Mouse (Mus musculus) limb, embryonic 15.5 days (tissue): ENCODE data around the gene Gm13271. TPM values are rescaled to one million over a fixed set of nuclear protein-coding genes. Genes with fewer than 3 reads are reported as not detected.
"Not testable (repeated sequence)": the region's sequence is repeated elsewhere in the genome, so short reads cannot be mapped to it uniquely, and the experiment has no call there.

Experiments used
- ATAC-seq: fragments of 200-750 bp; cut with Nextera tagmentation; 2 replicates; pipeline ENCODE4 v1.8.0; 2017; ENCODE audit warnings: low read depth, moderate TSS enrichment; ENCODE audit not compliant: insufficient number of reproducible peaks, low FRiP score, low TSS enrichment
- H3K27ac ChIP-seq: fragments of 300-500 bp; sonication (generic); 2 replicates; pipeline ENCODE4 v1.5.1; 2015; ENCODE audit warnings: moderate library complexity, mild to moderate bottlenecking, inconsistent platforms
- H3K27me3 ChIP-seq: fragments of 300-500 bp; sonication (generic); 2 replicates; pipeline ENCODE4 v1.6.1; 2015; ENCODE audit warnings: inconsistent platforms
- H3K36me3 ChIP-seq: fragments of 300-500 bp; sonication (generic); 2 replicates; pipeline ENCODE4 v1.6.1; 2015; ENCODE audit warnings: inconsistent platforms
- H3K4me1 ChIP-seq: fragments of 300-500 bp; sonication (generic); 2 replicates; pipeline ENCODE4 v1.6.1; 2015; ENCODE audit warnings: inconsistent platforms
- H3K4me2 ChIP-seq: fragments of 300-500 bp; sonication (generic); 2 replicates; pipeline ENCODE4 v1.6.1; 2015; ENCODE audit warnings: mild to moderate bottlenecking, inconsistent platforms
- H3K4me3 ChIP-seq: fragments of 300-500 bp; sonication (generic); 2 replicates; pipeline ENCODE4 v1.5.1; 2015; ENCODE audit warnings: mild to moderate bottlenecking, inconsistent platforms
- H3K9ac ChIP-seq: fragments of 300-500 bp; sonication (generic); 2 replicates; pipeline ENCODE4 v1.6.1; 2015; ENCODE audit warnings: inconsistent platforms
- H3K9me3 ChIP-seq: fragments of 300-500 bp; sonication (generic); 2 replicates; pipeline ENCODE4 v1.6.1; 2016; ENCODE audit warnings: inconsistent platforms
- WGBS: fragments of 180-500 bp; shearing (Covaris S2); methylation state at CpG from one replicate; pipeline ENCODE4 v1.1.7; 2015; 5-methylcytosine and 5-hydroxymethylcytosine counted together
- polyA plus RNA-seq: library from polyadenylated mRNA; unstranded; fragments of >200 nt; fragmentation: Nextera tagmentation; extraction: Ambion mirVana; gene quantifications from 2 replicates; pipeline ENCODE4 v1.2.1, GENCODE M21; 2015

The Gm13271 gene
- polyA plus RNA-seq, 1 experiment from 2014 or later: not detected

- ATAC-seq, H3K4me2 ChIP-seq, H3K27me3 ChIP-seq, H3K27ac ChIP-seq, H3K4me1 ChIP-seq, H3K4me3 ChIP-seq, H3K36me3 ChIP-seq, H3K9me3 ChIP-seq, H3K9ac ChIP-seq: not testable (repeated sequence)
- WGBS: 13% methylated on average over 5 of the region's 7 CpGs
Observed at GRCm38 (mm10) chr4:88799365-88799764, 44.7 kb downstream of the Gm13271 start, which contains the start of gene Gm13285. Gene Gm13285, plus strand, starts transcription at chr4:88799665.

GRCm38 (mm10) chr4:88802954-88803353 lies 48.3 kb downstream of the Gm13271 start, which contains the start of gene Gm13287:
Gene Gm13287, plus strand, starts transcription at chr4:88803254.
- not testable (repeated sequence) for H3K36me3 ChIP-seq, H3K4me1 ChIP-seq, H3K27me3 ChIP-seq, H3K4me2 ChIP-seq, H3K9ac ChIP-seq, H3K27ac ChIP-seq, ATAC-seq, H3K4me3 ChIP-seq, H3K9me3 ChIP-seq
- WGBS: no CpG with 5 or more reads among the region's 29 CpGs

Other genes starting within 250 kb of the Gm13271 start
- gene Ifnb1, start 232.1 kb upstream of the Gm13271 start, polyA plus RNA-seq: not detected in 2 replicates
- gene Ifna15, start 196.6 kb upstream of the Gm13271 start, polyA plus RNA-seq: not detected in 2 replicates
- gene Ifna14, start 183.1 kb upstream of the Gm13271 start, polyA plus RNA-seq: not detected in 2 replicates
- gene Ifna9, start 162.5 kb upstream of the Gm13271 start, polyA plus RNA-seq: not detected in 2 replicates
- gene Ifna12, start 151.5 kb upstream of the Gm13271 start, polyA plus RNA-seq: not detected in 2 replicates
- gene C87499, start 120.5 kb upstream of the Gm13271 start, polyA plus RNA-seq: not detected in 2 replicates
- not detected in 2 replicates for gene Ifna13, start 110.4 kb upstream of the Gm13271 start, polyA plus RNA-seq
- gene Ifna16, start 77.9 kb upstream of the Gm13271 start, polyA plus RNA-seq: not detected in 2 replicates
- not detected in 2 replicates for gene Ifna2, start 71.0 kb upstream of the Gm13271 start, polyA plus RNA-seq
- gene Ifnab, start 63.5 kb upstream of the Gm13271 start, polyA plus RNA-seq: not detected in 2 replicates
- gene Gm26566, start 33.1 kb upstream of the Gm13271 start, polyA plus RNA-seq: 0.56 and 1.1 TPM in 2 replicates
- gene Klhl9, start 32.4 kb upstream of the Gm13271 start, polyA plus RNA-seq: 93.3 and 105 TPM in 2 replicates
- gene Gm13283, start 5.3 kb downstream of the Gm13271 start, polyA plus RNA-seq: 0.36 and 0.60 TPM in 2 replicates
- 0.76 and 0.87 TPM in 2 replicates for gene Gm13290, start 19.0 kb downstream of the Gm13271 start, polyA plus RNA-seq
- not detected in 2 replicates for gene Gm13289, start 22.1 kb downstream of the Gm13271 start, polyA plus RNA-seq
- gene Gm13272, start 25.0 kb downstream of the Gm13271 start, polyA plus RNA-seq: not detected in 2 replicates
- gene Ifnz, start 27.3 kb downstream of the Gm13271 start, polyA plus RNA-seq: 0.26 and 0.37 TPM in 2 replicates
- not detected in 2 replicates for gene Gm13276, start 30.8 kb downstream of the Gm13271 start, polyA plus RNA-seq
- gene Gm13277, start 33.8 kb downstream of the Gm13271 start, polyA plus RNA-seq: not detected in 2 replicates
- gene Gm13278, start 36.7 kb downstream of the Gm13271 start, polyA plus RNA-seq: not detected in 2 replicates
- not detected in 2 replicates for gene Gm13275, start 39.6 kb downstream of the Gm13271 start, polyA plus RNA-seq
- not detected in 2 replicates for gene Gm13279, start 42.5 kb downstream of the Gm13271 start, polyA plus RNA-seq
- 0.93 and 1.4 TPM in 2 replicates for gene Gm13285, start 44.8 kb downstream of the Gm13271 start, polyA plus RNA-seq
- 0.36 TPM in 1 of 2 replicates, not detected in the other for gene Gm13287, start 48.4 kb downstream of the Gm13271 start, polyA plus RNA-seq
- 0.15 TPM in 1 of 2 replicates, not detected in the other for gene Gm13288, start 50.7 kb downstream of the Gm13271 start, polyA plus RNA-seq
- gene Ifna7, start 61.4 kb downstream of the Gm13271 start, polyA plus RNA-seq: not detected in 2 replicates
- not detected in 2 replicates for gene Ifna11, start 65.1 kb downstream of the Gm13271 start, polyA plus RNA-seq
- gene Ifna6, start 72.5 kb downstream of the Gm13271 start, polyA plus RNA-seq: not detected in 2 replicates
- gene Ifna5, start 80.7 kb downstream of the Gm13271 start, polyA plus RNA-seq: not detected in 2 replicates
- gene Ifna4, start 87.0 kb downstream of the Gm13271 start, polyA plus RNA-seq: not detected in 2 replicates
- gene Ifna1, start 95.2 kb downstream of the Gm13271 start, polyA plus RNA-seq: not detected in 2 replicates
- not detected in 2 replicates for gene Ifne, start 125.3 kb downstream of the Gm13271 start, polyA plus RNA-seq